Mouse (Mus musculus): Measurements from ENCODE around the gene Lpcat1. TPM values are rescaled to one million over a fixed set of nuclear protein-coding genes. Genes with fewer than 3 reads are reported as not detected.

Gene Lpcat1
- polyA plus RNA-seq, 1 experiment from 2014 or later = 45.0 TPM

DNA sequence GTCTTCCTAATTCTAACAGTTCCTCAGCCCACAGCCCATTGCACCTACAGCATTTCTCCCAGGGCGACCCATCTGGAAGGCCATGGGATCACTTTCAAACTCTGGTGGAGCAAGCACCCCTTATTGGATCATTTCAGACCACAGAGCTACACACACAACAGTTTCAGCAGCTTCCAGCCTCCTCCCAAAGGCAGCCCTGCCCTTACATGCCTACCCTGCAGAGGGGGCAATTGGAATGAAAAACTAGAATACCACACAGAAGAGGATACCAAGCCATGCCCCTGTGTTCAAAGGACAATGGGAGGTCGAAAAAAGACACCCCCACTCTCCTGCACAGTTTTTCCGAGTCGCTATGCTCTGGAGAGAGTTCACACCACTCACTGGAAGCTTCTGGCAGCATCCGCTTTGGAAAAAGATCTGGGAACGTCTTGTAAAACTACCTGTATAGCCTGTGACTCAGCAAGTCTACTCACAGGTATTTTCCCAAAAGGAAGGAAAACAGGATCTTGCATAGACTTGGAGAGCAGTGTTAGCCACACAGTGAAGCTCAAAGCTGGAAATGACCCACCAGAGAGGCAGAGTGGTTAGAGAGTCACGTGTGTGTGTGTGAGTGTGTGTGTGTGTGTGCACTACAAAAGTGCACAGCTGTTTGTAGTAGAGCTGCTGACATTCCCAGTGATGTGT lies 34.4 kb upstream of the Lpcat1 start:
- WGBS = 79% methylated on average over 7 of the region's 7 CpGs
- ATAC-seq (ENCODE audit: low FRiP score, low TSS enrichment) = no peak
- H3K36me3 ChIP-seq (ENCODE audit: control insufficient read depth, insufficient read depth, low read length) = no peaks in the 10 kb centered on the region

DNA sequence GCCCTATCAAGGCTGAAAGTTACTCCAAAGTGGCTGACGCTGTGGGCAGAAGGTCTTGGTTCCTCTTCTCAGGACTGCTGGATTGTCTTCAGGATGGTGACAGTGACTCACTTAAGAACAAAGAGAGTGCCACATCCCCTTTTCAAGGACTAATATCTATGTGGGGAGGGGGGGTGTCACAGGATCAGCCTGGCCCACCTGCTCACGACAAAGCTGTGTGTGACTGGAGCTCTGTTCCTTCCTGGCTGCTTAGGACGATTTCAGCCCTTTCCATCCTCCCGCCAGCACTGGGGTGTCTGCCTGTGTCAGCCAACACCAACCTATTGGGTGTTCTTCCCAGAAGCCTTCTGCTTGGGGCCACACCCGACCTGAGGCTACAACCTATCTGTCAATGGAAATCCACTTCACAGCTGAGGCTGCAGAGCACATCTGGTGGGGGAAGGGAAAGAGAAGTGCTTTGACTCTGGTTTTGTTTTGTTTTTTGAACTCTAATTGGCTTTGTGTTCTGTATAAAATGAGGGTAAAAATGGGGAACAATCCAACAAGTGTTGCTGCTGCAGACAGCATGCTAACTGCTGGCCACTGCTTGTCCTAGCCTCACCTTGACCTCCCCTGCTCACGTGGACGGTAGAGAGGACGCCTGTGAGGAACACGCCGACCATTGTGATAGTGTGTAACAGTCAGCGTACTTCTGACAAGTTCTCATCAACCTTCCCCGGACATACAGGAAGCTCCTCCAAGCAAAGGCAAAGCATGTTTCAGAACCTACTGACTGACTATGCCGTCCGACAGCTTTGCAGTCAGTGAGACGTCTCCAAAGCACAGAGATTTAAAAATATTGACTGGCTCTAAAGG lies 33.1 kb upstream of the Lpcat1 start:
- H3K27ac ChIP-seq (ENCODE audit: low read depth, low read length) = no peak overlapping the region
- no peak for ATAC-seq (ENCODE audit: low FRiP score, low TSS enrichment)
- H3K4me3 ChIP-seq (ENCODE audit: low read length) = no peak overlapping the region
- no peaks in the 10 kb centered on the region for H3K4me1 ChIP-seq (ENCODE audit: control insufficient read depth, insufficient read depth, low read length)
- H3K9me3 ChIP-seq (ENCODE audit: control insufficient read depth, low read length) = no peaks in the 10 kb centered on the region
- H3K4me2 ChIP-seq (replicated peaks; ENCODE audit: low read depth, low read length) = no peak overlapping the region
- H3K9ac ChIP-seq (ENCODE audit: low read depth, low read length) = no peak overlapping the region
- 79% methylated on average over 15 of the region's 15 CpGs for WGBS
- H3K36me3 ChIP-seq (ENCODE audit: control insufficient read depth, insufficient read depth, low read length) = no peaks in the 10 kb centered on the region
- H3K27me3 ChIP-seq (ENCODE audit: control insufficient read depth, insufficient read depth, low read length) = no peaks in the 10 kb centered on the region

More for the DNA sequence above, 34.4 kb upstream of the Lpcat1 start:
- Histone ChIP-seq H3K9ac (ENCODE audit: low read depth, low read length) (no peak overlapping the region), H3K4me1 (ENCODE audit: control insufficient read depth, insufficient read depth, low read length) (no peaks in the 10 kb centered on the region), H3K4me2 (replicated peaks; ENCODE audit: low read depth, low read length) (no peak overlapping the region), H3K4me3 (ENCODE audit: low read length) (no peak overlapping the region), H3K27me3 (ENCODE audit: control insufficient read depth, insufficient read depth, low read length) (no peaks in the 10 kb centered on the region), H3K9me3 (ENCODE audit: control insufficient read depth, low read length) (no peaks in the 10 kb centered on the region), H3K27ac (ENCODE audit: low read depth, low read length) (no peak overlapping the region)

DNA sequence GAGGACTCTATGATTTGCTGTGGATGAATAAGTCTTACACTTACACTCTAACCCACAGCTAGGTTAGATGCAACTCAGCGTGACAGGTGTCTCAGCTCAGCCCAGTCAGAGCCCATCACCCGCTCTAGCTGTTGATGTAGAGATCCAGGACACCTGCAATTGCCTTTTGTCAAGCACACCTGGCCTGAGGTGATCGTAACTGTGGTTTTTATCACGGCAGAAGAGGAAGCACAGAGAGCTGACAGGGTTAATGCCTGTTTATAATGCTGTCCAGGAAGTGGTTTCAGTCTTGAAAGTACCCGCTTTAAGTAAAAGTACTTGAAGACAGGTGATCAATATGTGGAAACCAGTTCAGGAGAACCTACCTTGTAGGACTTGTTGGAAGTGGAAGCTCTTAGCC lies 32.3 kb upstream of the Lpcat1 start:
- no peak overlapping the region for H3K4me3 ChIP-seq (ENCODE audit: low read length)
- H3K36me3 ChIP-seq (ENCODE audit: control insufficient read depth, insufficient read depth, low read length) = no peaks in the 10 kb centered on the region
- H3K9me3 ChIP-seq (ENCODE audit: control insufficient read depth, low read length) = no peaks in the 10 kb centered on the region
- no peak for ATAC-seq (ENCODE audit: low FRiP score, low TSS enrichment)
- 74% methylated on average over 5 of the region's 5 CpGs for WGBS
- no peaks in the 10 kb centered on the region for H3K27me3 ChIP-seq (ENCODE audit: control insufficient read depth, insufficient read depth, low read length)
- no peak overlapping the region for H3K4me2 ChIP-seq (replicated peaks; ENCODE audit: low read depth, low read length)
- H3K4me1 ChIP-seq (ENCODE audit: control insufficient read depth, insufficient read depth, low read length) = no peaks in the 10 kb centered on the region
- H3K27ac ChIP-seq (ENCODE audit: low read depth, low read length) = no peak overlapping the region
- H3K9ac ChIP-seq (ENCODE audit: low read depth, low read length) = no peak overlapping the region

DNA sequence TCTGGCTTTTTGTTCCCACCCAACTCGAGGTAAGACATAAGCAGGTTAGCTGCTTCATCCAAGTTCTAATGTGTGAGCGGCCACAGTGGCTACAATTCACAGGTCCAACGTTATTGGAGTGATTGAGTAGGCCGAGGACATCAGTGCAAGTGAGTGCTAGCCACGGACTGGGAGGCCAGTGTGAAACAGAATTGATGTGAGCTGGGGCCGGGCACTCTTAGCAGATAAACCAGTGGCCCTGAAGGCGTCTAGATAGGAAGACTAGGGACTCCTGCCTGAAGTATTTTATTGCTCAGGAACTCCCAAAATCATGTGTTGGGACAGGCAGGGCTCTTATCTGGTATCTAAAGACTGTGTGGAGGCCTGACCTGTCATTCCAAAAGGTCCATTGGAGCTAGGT lies 31.3 kb upstream of the Lpcat1 start:
- ATAC-seq (ENCODE audit: low FRiP score, low TSS enrichment) = no peak
- H3K27me3 ChIP-seq (ENCODE audit: control insufficient read depth, insufficient read depth, low read length) = no peaks in the 10 kb centered on the region
- H3K27ac ChIP-seq (ENCODE audit: low read depth, low read length) = no peak overlapping the region
- no peak overlapping the region for H3K4me2 ChIP-seq (replicated peaks; ENCODE audit: low read depth, low read length)
- no peaks in the 10 kb centered on the region for H3K36me3 ChIP-seq (ENCODE audit: control insufficient read depth, insufficient read depth, low read length)
- 81% methylated on average over 7 of the region's 7 CpGs for WGBS
- no peak overlapping the region for H3K9ac ChIP-seq (ENCODE audit: low read depth, low read length)
- H3K4me1 ChIP-seq (ENCODE audit: control insufficient read depth, insufficient read depth, low read length) = no peaks in the 10 kb centered on the region
- H3K4me3 ChIP-seq (ENCODE audit: low read length) = no peak overlapping the region
- no peaks in the 10 kb centered on the region for H3K9me3 ChIP-seq (ENCODE audit: control insufficient read depth, low read length)

DNA sequence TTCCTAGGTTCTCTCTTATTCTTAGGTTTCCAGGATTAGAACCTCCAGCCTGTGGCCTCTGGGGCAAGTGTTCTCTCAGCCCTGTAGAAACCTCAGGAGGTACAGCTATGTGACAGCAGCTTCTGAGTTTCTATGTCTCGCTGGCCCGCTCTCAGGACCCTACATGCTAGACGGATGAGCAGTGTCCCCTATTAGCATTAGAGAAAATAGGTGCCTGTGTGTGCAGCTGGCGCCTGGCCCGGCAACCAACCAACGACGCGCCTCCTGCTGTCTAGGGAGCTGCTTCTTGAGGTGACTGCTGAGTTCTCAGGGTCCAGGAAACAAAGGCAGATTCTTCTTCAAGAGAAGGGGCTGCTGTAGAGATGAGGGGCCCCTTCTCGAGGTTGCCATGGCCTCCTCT lies 27.9 kb upstream of the Lpcat1 start:
- no peak overlapping the region for H3K27ac ChIP-seq (ENCODE audit: low read depth, low read length)
- H3K9ac ChIP-seq (ENCODE audit: low read depth, low read length) = no peak overlapping the region
- no peaks in the 10 kb centered on the region for H3K9me3 ChIP-seq (ENCODE audit: control insufficient read depth, low read length)
- no peak for ATAC-seq (ENCODE audit: low FRiP score, low TSS enrichment)
- WGBS = 82% methylated on average over 9 of the region's 9 CpGs
- no peaks in the 10 kb centered on the region for H3K27me3 ChIP-seq (ENCODE audit: control insufficient read depth, insufficient read depth, low read length)
- no peak overlapping the region for H3K4me2 ChIP-seq (replicated peaks; ENCODE audit: low read depth, low read length)
- H3K4me1 ChIP-seq (ENCODE audit: control insufficient read depth, insufficient read depth, low read length) = no peaks in the 10 kb centered on the region
- no peaks in the 10 kb centered on the region for H3K36me3 ChIP-seq (ENCODE audit: control insufficient read depth, insufficient read depth, low read length)
- no peak overlapping the region for H3K4me3 ChIP-seq (ENCODE audit: low read length)

DNA sequence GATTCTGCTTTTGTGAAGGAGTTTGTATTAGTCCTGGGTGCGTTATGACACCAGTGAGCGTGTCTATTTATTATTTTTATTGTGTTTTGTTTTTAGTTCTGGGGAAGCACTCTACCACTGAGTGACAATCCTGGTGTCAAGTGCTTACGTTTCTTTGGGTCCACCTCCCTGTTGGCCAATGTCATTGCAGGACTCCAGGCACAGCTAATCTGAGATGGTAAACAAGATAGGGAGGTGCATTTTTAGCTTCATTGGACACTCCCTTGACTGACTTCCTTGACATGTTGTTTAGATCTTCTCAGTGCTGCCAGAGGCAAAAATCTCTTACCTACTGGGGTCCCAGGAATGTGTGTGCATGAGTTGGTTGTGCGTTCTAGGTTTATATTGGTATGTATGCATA lies 26.0 kb upstream of the Lpcat1 start:
- no peaks in the 10 kb centered on the region for H3K36me3 ChIP-seq (ENCODE audit: control insufficient read depth, insufficient read depth, low read length)
- H3K4me3 ChIP-seq (ENCODE audit: low read length) = no peak overlapping the region
- no peak overlapping the region for H3K9ac ChIP-seq (ENCODE audit: low read depth, low read length)
- no peaks in the 10 kb centered on the region for H3K27me3 ChIP-seq (ENCODE audit: control insufficient read depth, insufficient read depth, low read length)
- peaks cover 2% of the 10 kb centered on the region; the same call in 1 of the 2 replicates for H3K4me1 ChIP-seq (ENCODE audit: control insufficient read depth, insufficient read depth, low read length)
- WGBS = 80% methylated on average over 4 of the region's 4 CpGs
- H3K9me3 ChIP-seq (ENCODE audit: control insufficient read depth, low read length) = no peaks in the 10 kb centered on the region
- H3K4me2 ChIP-seq (replicated peaks; ENCODE audit: low read depth, low read length) = no peak overlapping the region
- no peak overlapping the region for H3K27ac ChIP-seq (ENCODE audit: low read depth, low read length)
- no peak for ATAC-seq (ENCODE audit: low FRiP score, low TSS enrichment)

DNA sequence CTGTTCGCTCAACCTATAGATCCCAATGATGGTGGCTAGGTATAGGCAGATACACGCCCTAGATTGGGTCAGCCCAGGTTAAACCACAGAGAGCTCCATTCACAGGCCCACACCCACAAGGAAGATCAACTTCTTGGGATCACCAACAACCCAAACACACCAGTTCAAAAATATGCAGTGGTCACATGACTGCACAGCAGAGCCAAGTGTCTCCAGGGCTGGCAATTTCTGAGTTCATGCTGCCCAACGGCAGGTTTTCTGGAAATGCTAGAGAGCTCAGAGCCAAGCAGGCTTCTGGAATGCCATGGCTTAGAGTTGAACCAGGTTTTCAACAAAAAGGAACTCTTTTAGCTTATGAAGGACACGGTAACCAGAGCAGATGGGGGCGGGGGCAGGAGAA lies 25.3 kb upstream of the Lpcat1 start:
- Histone ChIP-seq H3K4me2 (replicated peaks; ENCODE audit: low read depth, low read length) (no peak overlapping the region), H3K9me3 (ENCODE audit: control insufficient read depth, low read length) (no peaks in the 10 kb centered on the region), H3K4me3 (ENCODE audit: low read length) (no peak overlapping the region), H3K27me3 (ENCODE audit: control insufficient read depth, insufficient read depth, low read length) (no peaks in the 10 kb centered on the region), H3K9ac (ENCODE audit: low read depth, low read length) (no peak overlapping the region), H3K4me1 (ENCODE audit: control insufficient read depth, insufficient read depth, low read length) (peaks cover 6% of the 10 kb centered on the region; the same call in 1 of the 2 replicates), H3K36me3 (ENCODE audit: control insufficient read depth, insufficient read depth, low read length) (no peaks in the 10 kb centered on the region), H3K27ac (ENCODE audit: low read depth, low read length) (no peak overlapping the region)
- no peak for ATAC-seq (ENCODE audit: low FRiP score, low TSS enrichment)
- WGBS = 91% methylated on average over 5 of the region's 5 CpGs

DNA sequence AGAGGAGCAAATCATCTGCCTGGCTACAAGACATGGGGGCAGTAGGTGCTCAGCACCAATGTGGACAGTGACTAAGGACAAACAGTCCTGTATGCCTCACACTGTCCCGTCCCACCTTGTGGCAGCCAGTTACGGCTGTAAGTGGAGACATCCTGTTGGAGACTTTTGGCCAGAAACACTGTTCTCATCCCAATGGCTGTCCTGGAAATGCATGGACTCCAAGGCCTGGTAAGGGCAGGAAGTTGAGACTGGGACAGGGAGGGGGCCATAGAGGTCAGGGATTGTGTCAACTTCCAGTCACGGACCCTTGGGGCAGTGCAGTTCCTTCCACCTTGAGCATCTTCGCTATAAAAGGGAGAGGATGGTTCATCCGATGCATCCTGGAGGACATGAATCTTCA lies 24.6 kb upstream of the Lpcat1 start:
- Histone ChIP-seq H3K9ac (ENCODE audit: low read depth, low read length) (no peak overlapping the region), H3K4me1 (ENCODE audit: control insufficient read depth, insufficient read depth, low read length) (peaks cover 6% of the 10 kb centered on the region; the same call in 1 of the 2 replicates), H3K9me3 (ENCODE audit: control insufficient read depth, low read length) (no peaks in the 10 kb centered on the region), H3K4me2 (replicated peaks; ENCODE audit: low read depth, low read length) (no peak overlapping the region), H3K27me3 (ENCODE audit: control insufficient read depth, insufficient read depth, low read length) (no peaks in the 10 kb centered on the region), H3K4me3 (ENCODE audit: low read length) (no peak overlapping the region), H3K27ac (ENCODE audit: low read depth, low read length) (no peak overlapping the region), H3K36me3 (ENCODE audit: control insufficient read depth, insufficient read depth, low read length) (no peaks in the 10 kb centered on the region)
- 61% methylated on average over 5 of the region's 5 CpGs for WGBS
- no peak for ATAC-seq (ENCODE audit: low FRiP score, low TSS enrichment)
